Mouse (Mus musculus) left cerebral cortex, adult 11 months (tissue): ENCODE data around the gene Ush2a.

Experiments
- DNase-seq: peaks from one replicate; pipeline ENCODE4 v3.0.0; 2022; ENCODE audit warnings: low spot score

Gene Ush2a

GRCm38 (mm10) chr1:189010671-189011070 is 748.8 kb downstream of the Ush2a start:
- no peak for DNase-seq

- no peak for DNase-seq
These were observed 751.2 kb downstream of the Ush2a start for GRCm38 (mm10) chr1:189012846-189013586.

GRCm38 (mm10) chr1:189013587-189013921 is 751.7 kb downstream of the Ush2a start:
- DNase-seq, result no peak
